Mouse (Mus musculus) ES-E14 (cell line): ENCODE data around the gene Hist1h2bf. TPM values are rescaled to one million over a fixed set of nuclear protein-coding genes. Genes with fewer than 3 reads are reported as not detected.
A peak's percentile ranks its signal among the peaks of the same experiment; 100 is the strongest.

Source experiments
- DNase-seq: peaks from one replicate; pipeline ENCODE4 v3.0.0-alpha.2; 2013; ENCODE audit warnings: low read depth, low spot score
- H3K27ac ChIP-seq: 2 replicates; pipeline ENCODE4 v1.5.1; 2012; ENCODE audit warnings: low read depth, mild to moderate bottlenecking, low read length, moderate library complexity, mixed read lengths; ENCODE audit not compliant: poor library complexity, insufficient read depth, severe bottlenecking
- H3K36me3 ChIP-seq: 2 replicates; pipeline ENCODE4 v1.6.1; 2012; ENCODE audit warnings: mild to moderate bottlenecking, low read length, moderate library complexity, mixed read lengths; ENCODE audit not compliant: control insufficient read depth, poor library complexity, insufficient read depth, severe bottlenecking
- H3K4me1 ChIP-seq, 2 experiments: fragments of 150-350 bp in 1 of 2; sonication (generic) in 1 of 2; 2 replicates each; pipeline ENCODE4 v1.6.1; 2012; ENCODE audit warnings: low read length in 2 of 2, mild to moderate bottlenecking in 1 of 2, mixed read lengths in 1 of 2; ENCODE audit not compliant: control insufficient read depth in 2 of 2, insufficient read depth in 2 of 2, poor library complexity in 1 of 2
- H3K4me3 ChIP-seq, 2 experiments: fragments of 150-350 bp in 1 of 2; sonication (generic) in 1 of 2; 2 replicates each; pipeline ENCODE4 v1.5.1; 2012; ENCODE audit warnings: low read length in 2 of 2, low read depth in 1 of 2, mild to moderate bottlenecking in 1 of 2, mixed read lengths in 1 of 2; ENCODE audit not compliant: insufficient read depth in 1 of 2, poor library complexity in 1 of 2, severe bottlenecking in 1 of 2
- H3K9ac ChIP-seq: 2 replicates; pipeline ENCODE4 v1.6.1; 2012; ENCODE audit warnings: low read depth, mild to moderate bottlenecking, low read length, mixed read lengths; ENCODE audit not compliant: poor library complexity, insufficient read depth, severe bottlenecking
- H3K9me3 ChIP-seq: fragments of 150-350 bp; sonication (generic); 2 replicates; pipeline ENCODE4 v1.6.1; 2012; ENCODE audit warnings: low read depth, mild to moderate bottlenecking, low read length; ENCODE audit not compliant: control insufficient read depth, insufficient read depth
- CHD2 ChIP-seq: IDR thresholded peaks from 2 replicates; pipeline ENCODE4 v1.6.1; 2014; ENCODE audit warnings: mild to moderate bottlenecking, low read depth, low read length, inconsistent platforms
- HCFC1 ChIP-seq: IDR thresholded peaks from 2 replicates; pipeline ENCODE4 v1.6.1; 2012; ENCODE audit warnings: low read length, inconsistent platforms, borderline replicate concordance; ENCODE audit not compliant: insufficient read depth
- MAFK ChIP-seq: IDR thresholded peaks from 2 replicates; pipeline ENCODE4 v1.6.1; 2014; ENCODE audit warnings: mild to moderate bottlenecking, low read depth, low read length, inconsistent platforms; ENCODE audit not compliant: insufficient read depth
- ZC3H11A ChIP-seq: IDR thresholded peaks from 2 replicates; pipeline ENCODE4 v1.6.1; 2012; ENCODE audit warnings: low read depth, mild to moderate bottlenecking, inconsistent platforms, low read length, borderline replicate concordance
- ZNF384 ChIP-seq: IDR thresholded peaks from 2 replicates; pipeline ENCODE4 v1.6.1; 2012; ENCODE audit warnings: low read depth, low read length, inconsistent platforms
- in situ Hi-C, 2 experiments: fragments of 600-800 bp; cut with MboI; formaldehyde crosslinking; loops; one replicate each; pipeline ENCODE4 v1.15.1; 2025; ENCODE audit warnings: low sequenced_read_pairs in 2 of 2, inconsistent platforms in 1 of 2; ENCODE audit not compliant: unreplicated experiment in 2 of 2
- total RNA-seq: library from RNA; depleted of rRNA; stranded (reverse); fragments of 300-350 nt; gene quantifications from 2 replicates; pipeline ENCODE4 v1.2.3, GENCODE M21; 2012

Gene Hist1h2bf
- total RNA-seq, 1 experiment, result 970 TPM

- Histone ChIP-seq H3K36me3 (no peaks in the 10 kb centered on the region), H3K9me3 (no peaks in the 10 kb centered on the region), H3K27ac (peak within 1 kb of the TSS; percentile 68; the same call in 1 of the 2 replicates), H3K9ac (peak within 1 kb of the TSS; percentile 76), H3K4me3 (peak within 1 kb of the TSS; percentile 66 to 77), H3K4me1 (no peaks in the 10 kb centered on the region)
- in situ Hi-C loops, result no loop called here
- no peak for TF ChIP-seq ZNF384
- DNase-seq, result peak; percentile 76
Measured at GRCm38 (mm10) chr13:23620733-23621531, 46.9 kb upstream of the Hist1h2bf start, which contains the start of gene Hist1h2be. Gene Hist1h2be, minus strand, starts transcription at chr13:23621124.

GRCm38 (mm10) chr13:23620056-23620732 is 46.2 kb upstream of the Hist1h2bf start:
- TF ChIP-seq ZNF384, result no peak
- TF ChIP-seq ZC3H11A, result no peak
- no peak for TF ChIP-seq CHD2
- no peak for TF ChIP-seq MAFK
- TF ChIP-seq HCFC1, result no peak
- peak overlapping the region; percentile 36 to 57 for H3K4me3 ChIP-seq
- DNase-seq, result no peak
- no peaks in the 10 kb centered on the region for H3K4me1 ChIP-seq
- no peaks in the 10 kb centered on the region for H3K36me3 ChIP-seq
- H3K9me3 ChIP-seq, result no peaks in the 10 kb centered on the region
- no peak overlapping the region for H3K27ac ChIP-seq
- H3K9ac ChIP-seq, result peak overlapping the region; percentile 40; the same call in 1 of the 2 replicates
- in situ Hi-C loops, result no loop called here

GRCm38 (mm10) chr13:23611638-23612037 is 37.6 kb upstream of the Hist1h2bf start:
- Histone ChIP-seq H3K9ac (no peak overlapping the region), H3K9me3 (no peaks in the 10 kb centered on the region), H3K4me1 (no peaks in the 10 kb centered on the region), H3K4me3 (no peak overlapping the region), H3K36me3 (no peaks in the 10 kb centered on the region), H3K27ac (no peak overlapping the region)
- in situ Hi-C loops, result no loop called here
- DNase-seq, result no peak
- TF ChIP-seq MAFK (no peak), ZNF384 (no peak), HCFC1 (no peak), CHD2 (no peak), ZC3H11A (no peak)

- H3K4me3 ChIP-seq, result no peak overlapping the region
- no peak for DNase-seq
- TF ChIP-seq ZC3H11A (no peak), ZNF384 (no peak)
- H3K9me3 ChIP-seq, result no peaks in the 10 kb centered on the region
- H3K4me1 ChIP-seq, result no peaks in the 10 kb centered on the region
- in situ Hi-C loops, result no loop called here
- H3K9ac ChIP-seq, result no peak overlapping the region
- H3K36me3 ChIP-seq, result no peaks in the 10 kb centered on the region
- no peak overlapping the region for H3K27ac ChIP-seq
Measured at GRCm38 (mm10) chr13:23610393-23610792, 36.4 kb upstream of the Hist1h2bf start.
